Mouse (Mus musculus): ENCODE results near the gene Hook2.

The Hook2 gene

DNA sequence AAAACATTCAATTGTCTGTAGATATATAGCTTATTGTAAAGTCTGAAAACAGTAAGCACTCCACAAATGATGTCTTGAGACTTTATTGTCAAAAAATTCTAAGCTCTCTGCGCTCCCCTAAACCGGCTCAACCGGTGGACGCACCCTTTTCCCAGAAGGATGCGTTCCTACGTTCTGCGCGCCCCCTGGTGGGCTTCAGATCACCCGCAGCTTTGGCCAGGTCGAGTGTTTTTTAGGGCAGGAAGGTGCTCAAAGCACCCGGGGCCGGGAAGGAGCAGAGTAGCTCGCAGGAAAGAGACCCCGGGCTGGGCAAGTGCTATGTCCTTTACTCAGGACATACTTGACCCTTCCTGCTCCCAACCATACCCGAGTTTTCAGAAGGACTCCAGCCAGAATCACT lies 593 bp upstream of the Hook2 start:
- no peaks in the 10 kb centered on the region for H3K36me3 ChIP-seq (ENCODE audit: control insufficient read depth, insufficient read depth, low read length, poor library complexity, severe bottlenecking)
- no peaks in the 10 kb centered on the region for H3K27me3 ChIP-seq (ENCODE audit: control insufficient read depth, insufficient read depth, low read length, poor library complexity, severe bottlenecking)
- DNase-seq (ENCODE audit: low read depth, low spot score), result peak; percentile 90

DNA sequence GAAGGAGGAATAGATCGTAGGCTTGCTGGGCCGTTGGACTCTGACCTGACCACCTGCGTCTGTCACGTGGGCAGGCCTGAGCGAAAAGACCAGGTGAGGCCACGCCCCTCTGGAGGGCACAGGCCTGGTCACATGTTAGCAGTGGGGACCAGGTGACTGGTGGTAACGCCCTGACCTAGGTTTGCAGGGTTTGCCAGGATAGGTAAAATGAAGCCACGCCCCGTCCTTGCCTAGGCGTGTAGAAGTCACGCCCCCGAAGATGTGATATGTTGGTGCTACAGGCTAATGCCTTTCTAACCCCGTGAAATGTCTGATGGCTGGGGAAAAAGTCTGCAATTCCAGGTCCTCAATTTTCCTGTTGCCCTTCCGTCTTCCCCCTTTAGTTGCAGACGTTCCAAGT lies 433 bp downstream of the Hook2 start:
- H3K36me3 ChIP-seq (ENCODE audit: control insufficient read depth, insufficient read depth, low read length, poor library complexity, severe bottlenecking), result no peaks in the 10 kb centered on the region
- no peaks in the 10 kb centered on the region for H3K27me3 ChIP-seq (ENCODE audit: control insufficient read depth, insufficient read depth, low read length, poor library complexity, severe bottlenecking)
- DNase-seq (ENCODE audit: low read depth, low spot score), result peak; percentile 79

- Histone ChIP-seq H3K27me3 (ENCODE audit: control insufficient read depth, insufficient read depth, low read length, poor library complexity, severe bottlenecking) (no peaks in the 10 kb centered on the region), H3K36me3 (ENCODE audit: control insufficient read depth, insufficient read depth, low read length, poor library complexity, severe bottlenecking) (no peaks in the 10 kb centered on the region)
- no peak for DNase-seq (ENCODE audit: low read depth, low spot score)
Measured at GRCm38 (mm10) chr8:84994375-84994774, 4.0 kb downstream of the Hook2 start.

GRCm38 (mm10) chr8:84995680-84996079 lies 5.3 kb downstream of the Hook2 start:
- Histone ChIP-seq H3K36me3 (ENCODE audit: control insufficient read depth, insufficient read depth, low read length, poor library complexity, severe bottlenecking) (no peaks in the 10 kb centered on the region), H3K27me3 (ENCODE audit: control insufficient read depth, insufficient read depth, low read length, poor library complexity, severe bottlenecking) (no peaks in the 10 kb centered on the region)
- DNase-seq (ENCODE audit: low read depth, low spot score), result no peak

DNA sequence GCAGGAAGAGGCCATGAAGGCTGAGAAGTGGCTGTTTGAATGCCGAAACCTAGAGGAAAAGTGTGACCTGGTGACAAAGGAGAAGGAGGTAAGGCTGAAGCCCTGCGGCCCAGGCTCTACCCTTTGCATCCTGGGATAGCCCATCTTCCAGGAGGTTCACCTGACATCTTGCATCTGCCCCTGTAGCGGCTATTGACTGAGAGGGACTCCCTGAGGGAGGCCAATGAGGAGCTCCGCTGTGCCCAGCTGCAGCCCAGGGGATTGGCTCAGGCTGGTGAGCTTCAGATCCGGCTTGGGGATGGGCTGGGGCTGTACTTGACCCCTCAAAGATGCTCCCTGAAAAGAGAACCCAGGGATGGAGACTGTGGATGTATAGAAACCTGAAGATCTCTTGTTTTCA lies 6.6 kb downstream of the Hook2 start:
- H3K36me3 ChIP-seq (ENCODE audit: control insufficient read depth, insufficient read depth, low read length, poor library complexity, severe bottlenecking), result no peaks in the 10 kb centered on the region
- no peaks in the 10 kb centered on the region for H3K27me3 ChIP-seq (ENCODE audit: control insufficient read depth, insufficient read depth, low read length, poor library complexity, severe bottlenecking)
- no peak for DNase-seq (ENCODE audit: low read depth, low spot score)

DNA sequence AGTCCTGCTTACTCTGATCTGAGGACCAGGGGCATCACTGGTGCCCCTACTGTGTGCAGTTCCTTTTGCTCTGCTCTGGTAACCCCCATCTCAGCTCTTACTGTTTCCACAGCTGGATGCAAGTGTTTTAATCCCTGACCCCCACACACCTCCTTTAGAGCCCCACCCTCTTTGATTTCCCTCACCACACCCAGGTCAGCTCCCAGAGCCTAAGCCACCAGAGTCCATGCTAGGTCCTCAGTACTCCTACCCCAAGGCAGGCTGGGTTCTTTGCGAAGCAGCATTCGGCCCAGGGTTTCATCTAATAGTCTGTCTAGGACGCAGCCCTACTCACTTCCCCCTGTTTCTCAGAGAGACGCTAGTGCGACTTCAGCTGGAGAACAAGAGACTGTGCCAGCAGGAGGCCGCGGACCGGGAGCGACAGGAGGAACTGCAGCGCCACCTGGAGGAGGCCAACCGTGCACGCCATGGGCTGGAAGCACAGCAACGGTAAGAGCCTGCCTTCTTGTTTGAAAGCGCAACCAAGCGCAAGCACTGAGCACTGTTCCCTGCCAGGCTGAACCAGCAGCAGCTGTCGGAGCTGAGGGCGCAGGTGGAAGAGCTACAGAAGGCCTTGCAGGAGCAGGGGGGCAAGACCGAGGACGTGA lies 7.4 kb downstream of the Hook2 start:
- H3K36me3 ChIP-seq (ENCODE audit: control insufficient read depth, insufficient read depth, low read length, poor library complexity, severe bottlenecking), result no peaks in the 10 kb centered on the region
- peak; percentile 95 for DNase-seq (ENCODE audit: low read depth, low spot score)
- no peaks in the 10 kb centered on the region for H3K27me3 ChIP-seq (ENCODE audit: control insufficient read depth, insufficient read depth, low read length, poor library complexity, severe bottlenecking)

- Histone ChIP-seq H3K36me3 (ENCODE audit: control insufficient read depth, insufficient read depth, low read length, poor library complexity, severe bottlenecking) (no peaks in the 10 kb centered on the region), H3K27me3 (ENCODE audit: control insufficient read depth, insufficient read depth, low read length, poor library complexity, severe bottlenecking) (no peaks in the 10 kb centered on the region)
- peak; percentile 56 for DNase-seq (ENCODE audit: low read depth, low spot score)
Measured at GRCm38 (mm10) chr8:85007686-85008085, 17.3 kb downstream of the Hook2 start.

DNA sequence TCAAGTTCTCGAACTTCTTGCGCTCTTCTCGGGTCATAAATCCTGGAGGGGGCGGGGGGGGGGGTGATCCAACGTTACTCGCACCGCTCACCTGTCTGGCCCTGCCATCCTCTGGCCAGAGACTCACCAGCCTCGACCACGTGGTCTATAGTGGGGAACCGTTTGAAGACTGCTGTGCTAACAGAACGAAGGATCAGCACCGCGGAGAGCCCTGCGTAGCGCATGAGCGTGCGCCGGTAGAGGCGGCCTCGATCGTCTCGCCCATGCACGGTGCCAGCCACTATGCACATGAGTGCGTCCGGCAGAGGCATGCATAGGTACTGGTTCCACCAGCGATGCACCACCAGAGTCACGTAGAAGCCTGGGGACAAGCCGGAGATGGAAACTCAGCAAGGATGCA lies 20.8 kb downstream of the Hook2 start:
- H3K36me3 ChIP-seq (ENCODE audit: control insufficient read depth, insufficient read depth, low read length, poor library complexity, severe bottlenecking), result no peaks in the 10 kb centered on the region
- no peaks in the 10 kb centered on the region for H3K27me3 ChIP-seq (ENCODE audit: control insufficient read depth, insufficient read depth, low read length, poor library complexity, severe bottlenecking)
- DNase-seq (ENCODE audit: low read depth, low spot score), result no peak

DNA sequence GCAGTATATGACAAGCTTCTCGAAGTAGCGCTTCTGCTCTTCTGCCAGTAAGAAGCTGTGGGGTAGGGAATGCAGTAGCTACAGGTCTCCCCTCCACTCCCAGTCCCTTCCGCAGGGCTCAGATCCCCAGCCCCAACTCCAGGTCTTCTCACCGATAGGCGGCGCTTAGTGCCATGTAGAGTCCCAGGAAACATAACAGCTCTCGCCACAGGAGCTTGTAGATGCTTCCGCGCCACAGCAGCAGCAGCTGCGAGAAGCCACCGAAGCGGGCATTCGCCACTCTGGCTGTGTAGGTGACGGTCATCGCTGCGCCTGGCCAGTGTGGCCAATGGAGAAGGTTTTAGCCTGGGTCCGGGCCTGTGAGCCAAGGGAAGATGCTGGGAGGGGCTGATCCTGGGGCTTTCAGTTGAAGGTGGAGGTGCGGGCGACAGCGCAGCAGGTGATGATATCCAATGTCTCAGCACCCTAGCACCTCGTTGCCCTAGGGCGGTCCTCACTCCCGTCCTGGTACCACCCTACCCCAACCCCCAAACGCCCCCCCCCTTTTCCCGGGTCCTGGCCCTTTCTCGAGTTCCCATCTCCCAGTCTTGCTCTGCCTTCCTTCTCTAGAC lies 22.9 kb downstream of the Hook2 start:
- Histone ChIP-seq H3K27me3 (ENCODE audit: control insufficient read depth, insufficient read depth, low read length, poor library complexity, severe bottlenecking) (no peaks in the 10 kb centered on the region), H3K36me3 (ENCODE audit: control insufficient read depth, insufficient read depth, low read length, poor library complexity, severe bottlenecking) (no peaks in the 10 kb centered on the region; the same call in none of the 2 replicates)
- DNase-seq (ENCODE audit: low read depth, low spot score), result peak; percentile 83

DNA sequence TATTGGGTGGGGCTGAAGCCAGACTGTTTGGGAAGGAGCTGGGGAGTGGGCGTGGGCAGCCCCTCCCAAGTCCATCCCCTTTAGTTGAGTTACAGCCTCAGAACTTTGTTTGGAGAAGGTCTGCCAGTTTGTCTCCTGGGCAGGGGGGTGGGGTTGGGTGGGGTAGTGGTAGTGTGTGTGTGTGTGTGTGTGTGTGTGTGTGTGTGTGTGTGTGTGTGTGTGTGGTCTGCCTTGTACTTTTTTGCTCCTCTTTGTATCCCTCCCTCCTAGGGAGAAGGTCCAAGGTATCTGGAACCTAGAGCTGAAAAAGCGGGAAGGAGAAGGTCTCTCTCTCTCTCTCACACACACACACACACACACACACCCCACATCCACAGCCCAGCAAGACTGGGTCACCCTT lies 24.0 kb downstream of the Hook2 start, which contains the start of gene Best2:
Gene Best2, minus strand, starts transcription at position 101 of the 400 bp plus-strand sequence.
- DNase-seq (ENCODE audit: low read depth, low spot score), result no peak
- H3K36me3 ChIP-seq (ENCODE audit: control insufficient read depth, insufficient read depth, low read length, poor library complexity, severe bottlenecking), result no peaks in the 10 kb centered on the region; the same call in none of the 2 replicates
- no peaks in the 10 kb centered on the region for H3K27me3 ChIP-seq (ENCODE audit: control insufficient read depth, insufficient read depth, low read length, poor library complexity, severe bottlenecking)

- Histone ChIP-seq H3K27me3 (ENCODE audit: control insufficient read depth, insufficient read depth, low read length, poor library complexity, severe bottlenecking) (no peaks in the 10 kb centered on the region), H3K36me3 (ENCODE audit: control insufficient read depth, insufficient read depth, low read length, poor library complexity, severe bottlenecking) (no peaks in the 10 kb centered on the region; the same call in none of the 2 replicates)
- DNase-seq (ENCODE audit: low read depth, low spot score), result no peak
Measured at GRCm38 (mm10) chr8:85016724-85017123, 26.3 kb downstream of the Hook2 start.

- no peaks in the 10 kb centered on the region; the same call in none of the 2 replicates for H3K36me3 ChIP-seq (ENCODE audit: control insufficient read depth, insufficient read depth, low read length, poor library complexity, severe bottlenecking)
- DNase-seq (ENCODE audit: low read depth, low spot score), result no peak
- no peaks in the 10 kb centered on the region for H3K27me3 ChIP-seq (ENCODE audit: control insufficient read depth, insufficient read depth, low read length, poor library complexity, severe bottlenecking)
Measured at GRCm38 (mm10) chr8:85017209-85017608, 26.8 kb downstream of the Hook2 start.

GRCm38 (mm10) chr8:85021514-85022055 lies 31.2 kb downstream of the Hook2 start:
- Histone ChIP-seq H3K36me3 (ENCODE audit: control insufficient read depth, insufficient read depth, low read length, poor library complexity, severe bottlenecking) (no peaks in the 10 kb centered on the region; the same call in none of the 2 replicates), H3K27me3 (ENCODE audit: control insufficient read depth, insufficient read depth, low read length, poor library complexity, severe bottlenecking) (no peaks in the 10 kb centered on the region)
- peak; percentile 44 for DNase-seq (ENCODE audit: low read depth, low spot score)

DNA sequence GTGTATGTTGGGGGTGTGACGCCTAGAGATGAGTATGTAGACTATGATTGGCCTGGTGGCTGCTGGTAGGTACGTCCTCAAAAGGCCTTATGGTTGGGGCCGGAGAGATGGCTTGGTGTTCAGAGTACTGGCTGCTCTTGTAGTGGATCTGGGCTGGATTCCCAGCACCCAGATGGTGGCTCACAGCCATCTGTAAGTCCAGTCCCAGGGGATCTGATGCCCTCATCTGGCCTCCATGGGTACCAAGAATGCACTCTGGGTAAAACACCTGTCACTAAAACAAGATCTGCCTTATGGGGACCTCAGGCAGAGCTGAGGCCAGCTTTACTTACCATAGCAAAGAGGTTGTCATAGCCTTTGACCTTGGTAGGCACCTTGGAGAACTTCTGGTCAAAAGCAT lies 33.4 kb downstream of the Hook2 start:
- DNase-seq (ENCODE audit: low read depth, low spot score), result no peak
- no peaks in the 10 kb centered on the region for H3K36me3 ChIP-seq (ENCODE audit: control insufficient read depth, insufficient read depth, low read length, poor library complexity, severe bottlenecking)
- no peaks in the 10 kb centered on the region for H3K27me3 ChIP-seq (ENCODE audit: control insufficient read depth, insufficient read depth, low read length, poor library complexity, severe bottlenecking)

- peak; percentile 95 for DNase-seq (ENCODE audit: low read depth, low spot score)
- no peaks in the 10 kb centered on the region for H3K27me3 ChIP-seq (ENCODE audit: control insufficient read depth, insufficient read depth, low read length, poor library complexity, severe bottlenecking)
- peaks cover 3% of the 10 kb centered on the region for H3K36me3 ChIP-seq (ENCODE audit: control insufficient read depth, insufficient read depth, low read length, poor library complexity, severe bottlenecking)
Measured at GRCm38 (mm10) chr8:85025098-85025932, 34.9 kb downstream of the Hook2 start, which contains the start of gene Asna1. TSS of gene Asna1 (minus strand) at chr8:85025281.

All from splenic B cell, adult 2 months (primary cell).